Mouse (Mus musculus) spleen, adult 2 months (tissue): ENCODE data around the gene Fbxw21.

Experiments used
- CTCF ChIP-seq: fragments of 200-500 bp; IDR thresholded peaks from 2 replicates; pipeline ENCODE4 v1.5.1; 2011; ENCODE audit warnings: mild to moderate bottlenecking, inconsistent platforms; ENCODE audit not compliant: insufficient read depth, insufficient read length, insufficient replicate concordance; ENCODE audit errors: extremely low read depth
- POLR2A ChIP-seq: fragments of 200-500 bp; IDR thresholded peaks from 2 replicates; pipeline ENCODE4 v1.6.1; 2011; ENCODE audit warnings: low read depth, low read length, inconsistent platforms

- no peak for TF ChIP-seq CTCF
- no peak for TF ChIP-seq POLR2A
Measured at GRCm38 (mm10) chr9:109200349-109200748, 38.5 kb upstream of the Fbxw21 start.
